Mouse (Mus musculus) hindbrain, embryonic 13.5 days (tissue): ENCODE data around the gene Ankrd7. TPM values are rescaled to one million over a fixed set of nuclear protein-coding genes. Genes with fewer than 3 reads are reported as not detected.

ENCODE experiments used
- ATAC-seq: fragments of 200-750 bp; cut with Nextera tagmentation; 2 replicates; pipeline ENCODE4 v1.8.0; 2017; ENCODE audit warnings: moderate TSS enrichment; ENCODE audit not compliant: low FRiP score
- H3K27ac ChIP-seq: fragments of 300-500 bp; sonication (generic); 2 replicates; pipeline ENCODE4 v1.5.1; 2015; ENCODE audit warnings: inconsistent platforms, mild to moderate bottlenecking, moderate library complexity
- H3K27me3 ChIP-seq: fragments of 300-500 bp; sonication (generic); 2 replicates; pipeline ENCODE4 v1.6.1; 2015; ENCODE audit warnings: mild to moderate bottlenecking, inconsistent platforms
- H3K36me3 ChIP-seq: fragments of 300-500 bp; sonication (generic); 2 replicates; pipeline ENCODE4 v1.6.1; 2015; ENCODE audit warnings: mild to moderate bottlenecking, inconsistent platforms
- H3K4me1 ChIP-seq: fragments of 300-500 bp; sonication (generic); replicated peaks from 2 replicates; pipeline ENCODE4 v1.6.1; 2015; ENCODE audit warnings: inconsistent platforms
- H3K4me2 ChIP-seq: fragments of 300-500 bp; sonication (generic); 2 replicates; pipeline ENCODE4 v1.6.1; 2015; ENCODE audit warnings: inconsistent platforms, mild to moderate bottlenecking, moderate library complexity
- H3K4me3 ChIP-seq: fragments of 300-500 bp; sonication (generic); 2 replicates; pipeline ENCODE4 v1.5.1; 2015; ENCODE audit warnings: mild to moderate bottlenecking, inconsistent platforms
- H3K9ac ChIP-seq: fragments of 300-500 bp; sonication (generic); 2 replicates; pipeline ENCODE4 v1.6.1; 2015; ENCODE audit warnings: mild to moderate bottlenecking, inconsistent platforms
- H3K9me3 ChIP-seq: fragments of 300-500 bp; sonication (generic); 2 replicates; pipeline ENCODE4 v1.6.1; 2016; ENCODE audit warnings: inconsistent platforms
- WGBS: fragments of 180-500 bp; shearing (Covaris S2); methylation state at CpG from one replicate; pipeline ENCODE4 v1.1.7; 2015; 5-methylcytosine and 5-hydroxymethylcytosine counted together
- polyA plus RNA-seq: library from polyadenylated mRNA; unstranded; fragments of >200 nt; fragmentation: Nextera tagmentation; extraction: Ambion mirVana; gene quantifications from 2 replicates; pipeline ENCODE4 v1.2.1, GENCODE M21; 2015

The Ankrd7 gene
- polyA plus RNA-seq, 1 experiment from 2014 or later = not detected

- Histone ChIP-seq H3K36me3 (no peaks in the 10 kb centered on the region), H3K4me3 (no peak overlapping the region), H3K9me3 (no peaks in the 10 kb centered on the region), H3K4me2 (no peak overlapping the region), H3K27ac (no peak overlapping the region), H3K27me3 (no peaks in the 10 kb centered on the region), H3K9ac (no peak overlapping the region), H3K4me1 (no peaks in the 10 kb centered on the region)
- 94% methylated on average over 2 of the region's 2 CpGs for WGBS
- no peak for ATAC-seq
These were observed 41.1 kb downstream of the Ankrd7 start for GRCm38 (mm10) chr6:18907173-18907572.

GRCm38 (mm10) chr6:18913179-18913578 is 47.1 kb downstream of the Ankrd7 start:
- Histone ChIP-seq H3K27ac (no peak overlapping the region), H3K36me3 (no peaks in the 10 kb centered on the region), H3K4me2 (no peak overlapping the region), H3K4me3 (no peak overlapping the region), H3K4me1 (no peaks in the 10 kb centered on the region), H3K9me3 (no peaks in the 10 kb centered on the region), H3K9ac (no peak overlapping the region), H3K27me3 (no peaks in the 10 kb centered on the region)
- 81% methylated on average over 4 of the region's 4 CpGs for WGBS
- ATAC-seq = no peak

GRCm38 (mm10) chr6:18916021-18916420 is 49.9 kb downstream of the Ankrd7 start:
- peak; percentile 73; the same call in 1 of the 2 replicates for ATAC-seq
- H3K27me3 ChIP-seq = no peaks in the 10 kb centered on the region
- no peak overlapping the region for H3K27ac ChIP-seq
- WGBS = 56% methylated on average over 4 of the region's 4 CpGs
- no peaks in the 10 kb centered on the region for H3K9me3 ChIP-seq
- no peak overlapping the region for H3K4me3 ChIP-seq
- no peaks in the 10 kb centered on the region for H3K36me3 ChIP-seq
- H3K9ac ChIP-seq = no peak overlapping the region
- H3K4me1 ChIP-seq = no peaks in the 10 kb centered on the region
- no peak overlapping the region for H3K4me2 ChIP-seq

GRCm38 (mm10) chr6:18916471-18916870 is 50.4 kb downstream of the Ankrd7 start:
- Histone ChIP-seq H3K36me3 (no peaks in the 10 kb centered on the region), H3K27ac (no peak overlapping the region), H3K9ac (no peak overlapping the region), H3K4me1 (no peaks in the 10 kb centered on the region), H3K4me2 (no peak overlapping the region), H3K9me3 (no peaks in the 10 kb centered on the region), H3K4me3 (no peak overlapping the region), H3K27me3 (no peaks in the 10 kb centered on the region)
- no peak for ATAC-seq
- 82% methylated on average over 4 of the region's 4 CpGs for WGBS

Other genes with a start within 250 kb of the Ankrd7 start
- gene Lsm8, start 17.7 kb upstream of the Ankrd7 start, polyA plus RNA-seq = 127 and 139 TPM in 2 replicates